Mouse (Mus musculus) midbrain, embryonic 12.5 days (tissue): Measurements from ENCODE around the gene Hspb8. TPM values are rescaled to one million over a fixed set of nuclear protein-coding genes. Genes with fewer than 3 reads are reported as not detected.
"Not testable (repeated sequence)": the region's sequence is repeated elsewhere in the genome, so short reads cannot be mapped to it uniquely, and the experiment has no call there.

ENCODE experiments used
- ATAC-seq: fragments of 200-750 bp; cut with Nextera tagmentation; 2 replicates; pipeline ENCODE4 v1.8.0; 2017; ENCODE audit warnings: low read depth, moderate TSS enrichment, moderate library complexity; ENCODE audit not compliant: low FRiP score
- H3K27ac ChIP-seq: fragments of 300-500 bp; sonication (generic); replicated peaks from 2 replicates; pipeline ENCODE4 v1.5.1; 2016; ENCODE audit warnings: mild to moderate bottlenecking
- H3K27me3 ChIP-seq: fragments of 300-500 bp; sonication (generic); 2 replicates; pipeline ENCODE4 v1.6.1; 2016; ENCODE audit warnings: mild to moderate bottlenecking
- H3K36me3 ChIP-seq: fragments of 300-500 bp; sonication (generic); 2 replicates; pipeline ENCODE4 v1.6.1; 2016
- H3K4me1 ChIP-seq: fragments of 300-500 bp; sonication (generic); 2 replicates; pipeline ENCODE4 v1.6.1; 2016
- H3K4me2 ChIP-seq: fragments of 300-500 bp; sonication (generic); replicated peaks from 2 replicates; pipeline ENCODE4 v1.6.1; 2016; ENCODE audit warnings: mild to moderate bottlenecking, moderate library complexity
- H3K4me3 ChIP-seq: fragments of 300-500 bp; sonication (generic); 2 replicates; pipeline ENCODE4 v1.5.1; 2016; ENCODE audit warnings: mild to moderate bottlenecking
- H3K9ac ChIP-seq: fragments of 300-500 bp; sonication (generic); replicated peaks from 2 replicates; pipeline ENCODE4 v1.6.1; 2016; ENCODE audit warnings: mild to moderate bottlenecking, moderate library complexity
- H3K9me3 ChIP-seq: fragments of 300-500 bp; sonication (generic); 2 replicates; pipeline ENCODE4 v1.6.1; 2016; ENCODE audit warnings: mild to moderate bottlenecking
- WGBS: fragments of 180-500 bp; shearing (Covaris S2); methylation state at CpG from one replicate; pipeline ENCODE4 v1.1.7; 2016; 5-methylcytosine and 5-hydroxymethylcytosine counted together
- polyA plus RNA-seq: library from polyadenylated mRNA; unstranded; fragments of >200 nt; fragmentation: Nextera tagmentation; extraction: Ambion mirVana; gene quantifications from 2 replicates; pipeline ENCODE4 v1.2.1, GENCODE M21; 2016

Gene Hspb8
- polyA plus RNA-seq, 1 experiment from 2014 or later, result 5.7 TPM

GRCm38 (mm10) chr5:116382646-116383045 lies 40.0 kb downstream of the Hspb8 start:
- H3K36me3 ChIP-seq, H3K9me3 ChIP-seq, ATAC-seq, H3K4me3 ChIP-seq, H3K9ac ChIP-seq, H3K4me2 ChIP-seq, H3K4me1 ChIP-seq, H3K27ac ChIP-seq, H3K27me3 ChIP-seq: not testable (repeated sequence)
- 88% methylated on average over 7 of the region's 7 CpGs for WGBS

- Histone ChIP-seq H3K36me3 (no peaks in the 10 kb centered on the region), H3K4me1 (no peaks in the 10 kb centered on the region), H3K9me3 (no peaks in the 10 kb centered on the region)
Measured at GRCm38 (mm10) chr5:116381726-116382125, 40.9 kb downstream of the Hspb8 start.

GRCm38 (mm10) chr5:116381217-116381616 lies 41.4 kb downstream of the Hspb8 start:
- 89% methylated on average over 15 of the region's 15 CpGs for WGBS

More at GRCm38 (mm10) chr5:116381726-116382125, 40.9 kb downstream of the Hspb8 start:
- Histone ChIP-seq H3K27ac (no peak overlapping the region), H3K4me3 (no peak overlapping the region), H3K9ac (no peak overlapping the region), H3K27me3 (no peaks in the 10 kb centered on the region), H3K4me2 (no peak overlapping the region)
- ATAC-seq, result no peak
- 90% methylated on average over 6 of the region's 6 CpGs for WGBS

GRCm38 (mm10) chr5:116380384-116380783 lies 42.3 kb downstream of the Hspb8 start:
- WGBS, result 88% methylated on average over 7 of the region's 7 CpGs

More at GRCm38 (mm10) chr5:116381217-116381616, 41.4 kb downstream of the Hspb8 start:
- Histone ChIP-seq H3K4me3 (no peak overlapping the region), H3K4me2 (no peak overlapping the region), H3K9me3 (no peaks in the 10 kb centered on the region), H3K4me1 (no peaks in the 10 kb centered on the region), H3K27ac (no peak overlapping the region), H3K27me3 (no peaks in the 10 kb centered on the region), H3K9ac (no peak overlapping the region), H3K36me3 (no peaks in the 10 kb centered on the region)
- ATAC-seq, result no peak

GRCm38 (mm10) chr5:116378872-116379271 lies 43.8 kb downstream of the Hspb8 start:
- WGBS, result 73% methylated on average over 5 of the region's 5 CpGs
- Histone ChIP-seq H3K9ac (no peak overlapping the region), H3K4me1 (no peaks in the 10 kb centered on the region), H3K4me2 (no peak overlapping the region), H3K9me3 (no peaks in the 10 kb centered on the region), H3K36me3 (no peaks in the 10 kb centered on the region), H3K27ac (no peak overlapping the region), H3K4me3 (no peak overlapping the region), H3K27me3 (no peaks in the 10 kb centered on the region)
- no peak for ATAC-seq

More at GRCm38 (mm10) chr5:116380384-116380783, 42.3 kb downstream of the Hspb8 start:
- Histone ChIP-seq H3K27ac (no peak overlapping the region), H3K36me3 (no peaks in the 10 kb centered on the region), H3K27me3 (no peaks in the 10 kb centered on the region), H3K4me3 (no peak overlapping the region), H3K9me3 (no peaks in the 10 kb centered on the region), H3K9ac (no peak overlapping the region), H3K4me2 (no peak overlapping the region), H3K4me1 (no peaks in the 10 kb centered on the region)
- no peak for ATAC-seq

- Histone ChIP-seq H3K4me1 (peaks cover 8% of the 10 kb centered on the region; the same call in 1 of the 2 replicates), H3K27ac (no peak overlapping the region), H3K9me3 (no peaks in the 10 kb centered on the region), H3K36me3 (no peaks in the 10 kb centered on the region), H3K4me3 (no peak overlapping the region), H3K9ac (no peak overlapping the region), H3K27me3 (no peaks in the 10 kb centered on the region), H3K4me2 (no peak overlapping the region)
- WGBS, result 58% methylated on average over 9 of the region's 9 CpGs
- ATAC-seq, result no peak
Measured at GRCm38 (mm10) chr5:116367923-116368322, 54.7 kb downstream of the Hspb8 start.

GRCm38 (mm10) chr5:116366889-116367682 lies 55.6 kb downstream of the Hspb8 start:
- H3K4me1 ChIP-seq, result peaks cover 8% of the 10 kb centered on the region; the same call in 1 of the 2 replicates
- H3K4me3 ChIP-seq, result no peak overlapping the region
- H3K36me3 ChIP-seq, result no peaks in the 10 kb centered on the region
- no peak for ATAC-seq
- no peak overlapping the region for H3K27ac ChIP-seq
- no peaks in the 10 kb centered on the region for H3K9me3 ChIP-seq
- 90% methylated on average over 20 of the region's 20 CpGs for WGBS
- H3K9ac ChIP-seq, result no peak overlapping the region
- no peak overlapping the region for H3K4me2 ChIP-seq
- H3K27me3 ChIP-seq, result no peaks in the 10 kb centered on the region

GRCm38 (mm10) chr5:116361342-116361741 lies 61.3 kb downstream of the Hspb8 start:
- peaks cover 6% of the 10 kb centered on the region; the same call in 1 of the 2 replicates for H3K9me3 ChIP-seq
- ATAC-seq, result no peak
- H3K9ac ChIP-seq, result no peak overlapping the region
- H3K27me3 ChIP-seq, result no peaks in the 10 kb centered on the region
- H3K4me2 ChIP-seq, result no peak overlapping the region
- 73% methylated on average over 6 of the region's 6 CpGs for WGBS
- no peak overlapping the region for H3K27ac ChIP-seq
- H3K36me3 ChIP-seq, result no peaks in the 10 kb centered on the region
- no peaks in the 10 kb centered on the region for H3K4me1 ChIP-seq
- no peak overlapping the region for H3K4me3 ChIP-seq

GRCm38 (mm10) chr5:116360751-116361150 lies 61.9 kb downstream of the Hspb8 start:
- Histone ChIP-seq H3K4me2 (no peak overlapping the region), H3K9ac (no peak overlapping the region), H3K27me3 (no peaks in the 10 kb centered on the region), H3K9me3 (peaks cover 6% of the 10 kb centered on the region; the same call in 1 of the 2 replicates), H3K27ac (no peak overlapping the region), H3K4me3 (no peak overlapping the region), H3K36me3 (no peaks in the 10 kb centered on the region), H3K4me1 (no peaks in the 10 kb centered on the region)
- WGBS, result 79% methylated on average over 4 of the region's 4 CpGs
- ATAC-seq, result no peak

Other genes starting within 250 kb of the Hspb8 start
- gene Ccdc60, start 133.9 kb downstream of the Hspb8 start, polyA plus RNA-seq, result 2.2 and 2.4 TPM in 2 replicates
- 21.8 and 24.0 TPM in 2 replicates for gene Srrm4, start 169.0 kb upstream of the Hspb8 start, polyA plus RNA-seq